31 mouse cellular contexts compared by ENCODE assay signal in the genomic region with DNA sequence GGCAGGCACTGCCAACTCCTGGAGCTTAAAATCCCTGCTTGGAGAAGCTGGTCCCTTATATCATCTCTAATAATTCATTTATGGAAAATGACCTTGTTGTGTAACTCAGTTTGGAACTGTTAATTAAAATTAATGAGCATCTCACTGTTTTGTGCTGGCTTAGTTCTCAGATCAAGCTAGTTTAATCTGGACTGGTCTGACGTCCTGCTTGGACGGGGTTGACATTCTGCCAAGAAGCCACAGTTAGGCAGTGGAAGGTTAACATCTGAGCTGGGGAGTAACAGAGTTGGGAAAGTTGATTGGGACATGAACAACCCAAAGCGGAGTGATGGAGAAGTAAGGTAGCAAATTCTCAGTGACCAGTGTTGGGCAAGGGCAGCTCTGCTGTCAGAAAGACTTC.
DNase-seq lines count a peak whose midpoint lies in the region; ATAC-seq lines count a peak whose summit lies in the region.
"Had no signal": no experiment of that assay in that cellular context is flagged by ENCODE, and none has a peak within 500 bp of the region (broad histone marks: within the 10 kb centered on the region; RNA-seq: fewer than 3 reads in every experiment).

No protein-coding gene starts in this region.

- no peak for ATAC-seq in kidney, embryonic 15.5 days (replicated peaks; ENCODE audit: low FRiP score)
- no peak for ATAC-seq in midbrain, embryonic 14.5 days (ENCODE audit: low FRiP score, low TSS enrichment)
- ATAC-seq: forebrain, embryonic 13.5 days; intestine, postnatal 0 days; lung, postnatal 0 days had no signal

- WGBS in kidney, embryonic 15.5 days, result 71% methylated on average over 3 of the region's 3 CpGs
- WGBS in midbrain, embryonic 14.5 days, result 79% methylated on average over 3 of the region's 3 CpGs

- 0 out of 2 replicates have a peak, but pooled peaks cover 3% of the 10 kb centered on the region for H3K9me3 ChIP-seq in kidney, embryonic 15.5 days (replicated peaks)
- H3K9me3 ChIP-seq in midbrain, embryonic 14.5 days (ENCODE audit: control insufficient read depth, low read length), result no peaks in the 10 kb centered on the region
- H3K9me3 ChIP-seq: embryonic facial prominence, embryonic 10.5 days; embryonic facial prominence, embryonic 15.5 days; forebrain, embryonic 13.5 days; heart, embryonic 12.5 days; limb, embryonic 10.5 days; limb, embryonic 15.5 days; liver, embryonic 13.5 days; megakaryocyte, embryonic 14.5 days; midbrain, embryonic 12.5 days had no signal

- DNase-seq in kidney, adult 11 months, result peak; percentile 41
- peak; percentile 9 for DNase-seq in adipocyte (ENCODE audit: low spot score)
- DNase-seq in fat pad, adult 2 months (ENCODE audit: extremely low read depth, low read depth, low spot score), result peak; percentile 61
- peak; percentile 50 to 56 for DNase-seq in kidney, postnatal 25 days
- no peak for DNase-seq in midbrain, embryonic 14.5 days
- DNase-seq in layer of hippocampus, adult 8-10 months (ENCODE audit: low spot score in 2 of 2), result no peak
- no peak for DNase-seq in cerebellum, adult 9-10 months
- DNase-seq: B cell, adult 2 months; cerebellum, adult 11-12 months; cerebellum, postnatal 25 days; gastrocnemius, postnatal 25 days; heart, adult 2 months; liver, embryonic 13.5 days; lung, adult 18-20 months; lung, postnatal 4 days; right cerebral cortex, postnatal 25 days; spleen, adult 18-20 months; thymus, postnatal 14 days had no signal

- no peaks in the 10 kb centered on the region for H3K36me3 ChIP-seq in kidney, embryonic 15.5 days
- no peaks in the 10 kb centered on the region for H3K36me3 ChIP-seq in midbrain, embryonic 14.5 days (ENCODE audit: control insufficient read depth, insufficient read depth, low read length)
- H3K36me3 ChIP-seq: embryonic facial prominence, embryonic 10.5 days; embryonic facial prominence, embryonic 15.5 days; heart, embryonic 12.5 days; limb, embryonic 10.5 days; limb, embryonic 15.5 days; liver, embryonic 13.5 days; midbrain, embryonic 12.5 days had no signal

- H3K4me1 ChIP-seq in kidney, embryonic 15.5 days, result no peaks in the 10 kb centered on the region
- no peaks in the 10 kb centered on the region for H3K4me1 ChIP-seq in midbrain, embryonic 14.5 days (ENCODE audit: control insufficient read depth, insufficient read depth, low read length)
- H3K4me1 ChIP-seq: embryonic facial prominence, embryonic 10.5 days; embryonic facial prominence, embryonic 15.5 days; forebrain, embryonic 13.5 days; heart, embryonic 12.5 days; limb, embryonic 10.5 days; limb, embryonic 15.5 days; liver, embryonic 13.5 days; megakaryocyte, embryonic 14.5 days; midbrain, embryonic 12.5 days had no signal

- H3K27me3 ChIP-seq in kidney, embryonic 15.5 days, result no peaks in the 10 kb centered on the region
- no peaks in the 10 kb centered on the region for H3K27me3 ChIP-seq in midbrain, embryonic 14.5 days (ENCODE audit: control insufficient read depth, insufficient read depth, low read length)
- H3K27me3 ChIP-seq: embryonic facial prominence, embryonic 15.5 days; forebrain, embryonic 13.5 days; heart, embryonic 12.5 days; limb, embryonic 15.5 days; liver, embryonic 13.5 days; megakaryocyte, embryonic 14.5 days; midbrain, embryonic 12.5 days had no signal

- no peak overlapping the region for H3K4me3 ChIP-seq in kidney, embryonic 15.5 days (replicated peaks)
- H3K4me3 ChIP-seq in midbrain, embryonic 14.5 days (replicated peaks; ENCODE audit: low read depth, low read length), result no peak overlapping the region
- H3K4me3 ChIP-seq: embryonic facial prominence, embryonic 10.5 days; embryonic facial prominence, embryonic 15.5 days; forebrain, embryonic 13.5 days; heart, adult 2 months; heart, embryonic 12.5 days; layer of hippocampus, adult 2 months; limb, embryonic 10.5 days; limb, embryonic 15.5 days; liver, embryonic 13.5 days; megakaryocyte, embryonic 14.5 days; midbrain, embryonic 12.5 days had no signal

- no peak overlapping the region for H3K4me2 ChIP-seq in kidney, embryonic 15.5 days
- H3K4me2 ChIP-seq in midbrain, embryonic 14.5 days (ENCODE audit: low read length), result no peak overlapping the region
- H3K4me2 ChIP-seq: embryonic facial prominence, embryonic 15.5 days; forebrain, embryonic 13.5 days; heart, embryonic 12.5 days; hindbrain, embryonic 14.5 days; limb, embryonic 15.5 days; liver, embryonic 13.5 days; midbrain, embryonic 12.5 days had no signal

- H3K27ac ChIP-seq in kidney, embryonic 15.5 days, result no peak overlapping the region
- no peak overlapping the region for H3K27ac ChIP-seq in midbrain, embryonic 14.5 days (replicated peaks; ENCODE audit: low read depth, low read length)
- H3K27ac ChIP-seq: embryonic facial prominence, embryonic 10.5 days; embryonic facial prominence, embryonic 15.5 days; forebrain, embryonic 13.5 days; heart, adult 2 months; hindbrain, embryonic 14.5 days; layer of hippocampus, adult 2 months; limb, embryonic 10.5 days; limb, embryonic 15.5 days; liver, embryonic 13.5 days; midbrain, embryonic 12.5 days had no signal

- H3K9ac ChIP-seq in kidney, embryonic 15.5 days, result no peak overlapping the region
- no peak overlapping the region for H3K9ac ChIP-seq in midbrain, embryonic 14.5 days (replicated peaks; ENCODE audit: low read length)
- H3K9ac ChIP-seq: embryonic facial prominence, embryonic 15.5 days; forebrain, embryonic 13.5 days; heart, embryonic 12.5 days; hindbrain, embryonic 14.5 days; limb, embryonic 15.5 days; liver, embryonic 13.5 days; midbrain, embryonic 12.5 days had no signal

Comparison
In these comparisons a context has a peak if more than half of its experiments do, and no peak if none do; other contexts are left out.
1. DNase-seq: peak in kidney, adult 11 months (single experiment), adipocyte (single experiment), fat pad, adult 2 months (single experiment) and kidney, postnatal 25 days (2 of 2); none in midbrain, embryonic 14.5 days (single experiment), layer of hippocampus, adult 8-10 months (0 of 2) and cerebellum, adult 9-10 months (single experiment).